Mouse (Mus musculus): ENCODE results near the gene Lingo1.

Gene Lingo1

GRCm38 (mm10) chr9:56605443-56605806, 190.8 kb downstream of the Lingo1 start:
- no peak for DNase-seq (ENCODE audit: low read depth, low spot score)

DNA sequence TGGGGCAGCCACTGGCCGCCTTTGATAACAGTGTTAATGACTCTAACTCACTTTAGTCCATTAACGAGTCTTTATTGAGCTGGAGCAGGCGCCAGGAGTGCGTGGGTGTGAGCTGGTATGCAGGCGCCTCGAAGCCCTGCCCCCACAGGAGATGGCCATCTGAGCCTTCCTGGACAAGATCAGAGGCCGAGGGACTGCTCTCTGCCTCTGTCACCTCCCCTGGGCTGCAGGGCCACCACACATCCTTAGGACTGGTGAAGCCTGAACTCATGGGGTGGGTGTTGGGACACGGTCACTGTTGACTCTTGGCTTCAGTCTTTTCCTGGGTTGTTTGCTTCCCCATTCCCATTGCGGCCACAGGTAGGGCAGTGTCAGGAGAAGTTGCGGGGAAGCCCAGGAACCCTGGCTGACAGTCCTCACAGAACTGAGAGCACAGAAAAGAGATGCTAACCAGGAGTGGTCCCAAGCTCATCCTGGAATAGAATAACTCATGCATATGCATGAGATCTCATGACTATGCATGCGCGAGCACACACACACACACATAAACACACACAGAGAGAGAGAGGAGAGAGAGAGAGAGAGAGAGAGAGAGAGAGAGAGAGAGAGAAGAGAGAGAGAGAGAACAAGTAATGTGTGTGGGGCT, 191.3 kb downstream of the Lingo1 start:
- DNase-seq (ENCODE audit: low read depth, low spot score) = no peak

DNA sequence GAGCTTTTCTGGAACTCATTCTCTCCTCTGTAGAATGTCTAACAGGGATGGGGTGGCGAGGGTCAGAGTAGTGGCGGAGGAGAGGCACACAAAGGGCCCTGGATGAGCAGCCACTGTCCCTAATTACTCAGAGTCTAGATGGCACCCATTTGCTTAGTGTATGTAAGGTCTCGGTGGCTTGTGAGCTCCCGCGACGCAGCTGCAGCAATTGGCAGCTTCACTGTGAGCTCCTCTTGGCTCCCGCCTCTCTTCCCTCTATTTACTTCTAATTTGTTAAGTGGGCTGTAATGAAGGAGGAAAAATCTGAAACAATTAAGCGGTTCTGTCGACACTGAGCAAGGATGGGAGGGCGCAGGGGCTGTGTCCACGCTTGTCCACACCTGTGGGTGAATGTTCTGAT, 195.6 kb downstream of the Lingo1 start:
- DNase-seq (ENCODE audit: low read depth, low spot score) = no peak

- no peak for DNase-seq (ENCODE audit: low read depth, low spot score)
Observed at GRCm38 (mm10) chr9:56592639-56593038, 203.6 kb downstream of the Lingo1 start.

DNA sequence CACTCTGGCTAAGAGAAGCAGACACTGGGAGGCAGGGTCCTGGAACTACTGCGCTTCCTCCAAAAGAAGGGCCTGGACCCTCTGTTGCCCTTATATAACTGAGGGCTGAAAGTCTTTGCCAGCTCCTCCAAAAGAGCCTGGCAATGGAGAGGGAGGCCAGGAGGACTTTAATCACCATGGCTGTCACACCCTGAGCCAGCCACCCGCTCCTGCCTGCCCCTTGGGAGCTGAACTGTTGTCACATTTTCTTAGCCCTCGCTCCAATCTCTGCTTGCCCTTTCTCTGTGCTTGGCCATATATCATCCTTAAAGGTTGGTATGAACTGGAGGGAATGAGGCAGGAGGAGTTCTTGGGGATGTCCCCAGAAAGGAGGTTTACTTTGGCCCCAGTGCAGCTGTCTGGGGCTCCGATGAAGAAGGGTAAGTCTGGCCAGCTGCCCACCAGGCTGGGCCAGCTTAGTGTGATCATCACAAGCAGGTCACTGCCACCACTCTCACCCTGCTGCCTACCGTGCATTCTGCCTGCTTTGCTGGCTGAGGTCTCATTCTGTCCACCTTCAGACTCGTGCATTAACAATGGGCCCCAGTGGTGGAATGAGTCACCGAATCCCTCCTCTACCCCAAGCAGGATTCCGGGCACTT, 204.9 kb downstream of the Lingo1 start:
- no peak for DNase-seq (ENCODE audit: low read depth, low spot score)

GRCm38 (mm10) chr9:56589762-56590161, 206.5 kb downstream of the Lingo1 start:
- DNase-seq (ENCODE audit: low read depth, low spot score) = no peak

DNA sequence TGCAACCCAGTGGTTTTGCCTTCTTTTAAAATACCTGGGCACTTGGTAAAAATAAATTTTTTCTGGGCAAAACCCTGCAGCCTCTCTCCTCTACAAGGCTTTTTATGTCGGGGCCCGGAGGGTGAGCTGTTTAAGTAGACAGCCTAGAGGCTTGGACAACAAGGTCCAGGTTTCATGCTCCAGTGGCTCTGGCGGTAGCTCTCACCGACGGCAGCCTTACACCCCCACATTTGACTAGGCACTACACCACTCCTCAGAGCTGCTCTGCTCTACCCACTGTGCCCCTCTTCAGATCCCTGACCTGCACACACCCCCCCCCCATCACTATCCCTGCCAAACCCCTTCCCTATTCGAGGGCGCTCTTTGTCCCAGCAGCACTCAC, 212.2 kb downstream of the Lingo1 start:
- DNase-seq (ENCODE audit: low read depth, low spot score) = no peak

GRCm38 (mm10) chr9:56583139-56584042, 212.9 kb downstream of the Lingo1 start:
- no peak for DNase-seq (ENCODE audit: low read depth, low spot score)

DNA sequence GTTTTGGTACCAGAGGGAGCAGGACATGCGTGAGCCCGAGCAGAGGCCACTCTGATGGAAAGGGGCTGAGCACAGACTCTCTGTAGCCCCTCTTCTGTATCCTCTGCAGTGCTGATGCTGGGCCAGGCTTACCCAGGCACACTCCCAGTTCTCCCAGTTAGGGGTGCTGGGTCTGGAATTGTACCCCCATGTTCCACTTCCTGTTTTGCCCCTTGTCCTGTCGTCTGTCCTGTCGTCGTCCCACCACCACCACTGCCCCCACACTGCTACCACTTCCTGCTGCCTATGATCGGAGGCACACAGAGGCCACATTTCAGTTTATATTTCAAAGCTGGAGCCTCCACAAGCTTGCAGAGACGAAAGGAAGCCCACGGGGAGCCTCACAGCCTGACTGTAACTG, 213.6 kb downstream of the Lingo1 start:
- no peak for DNase-seq (ENCODE audit: low read depth, low spot score)

DNA sequence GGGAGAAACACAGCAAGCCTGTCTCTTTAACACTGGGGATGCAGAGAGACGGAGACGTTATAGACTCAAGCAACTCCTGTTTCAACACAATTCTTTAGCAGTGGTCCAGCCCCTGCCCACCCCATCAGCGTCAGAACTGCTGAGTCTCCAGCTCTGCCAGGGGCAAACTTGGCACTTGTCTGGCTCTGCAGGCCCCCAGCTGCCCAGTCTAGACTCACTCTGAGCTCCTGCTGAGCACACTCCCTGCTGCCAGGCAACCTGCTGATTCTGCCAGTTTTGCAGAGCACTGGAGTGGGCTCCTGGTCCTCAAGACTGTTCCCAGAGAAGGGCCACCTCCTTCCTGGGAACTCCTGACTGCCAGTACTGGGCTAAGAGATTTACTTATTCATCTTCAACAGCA, 214.6 kb downstream of the Lingo1 start:
- DNase-seq (ENCODE audit: low read depth, low spot score) = no peak

DNA sequence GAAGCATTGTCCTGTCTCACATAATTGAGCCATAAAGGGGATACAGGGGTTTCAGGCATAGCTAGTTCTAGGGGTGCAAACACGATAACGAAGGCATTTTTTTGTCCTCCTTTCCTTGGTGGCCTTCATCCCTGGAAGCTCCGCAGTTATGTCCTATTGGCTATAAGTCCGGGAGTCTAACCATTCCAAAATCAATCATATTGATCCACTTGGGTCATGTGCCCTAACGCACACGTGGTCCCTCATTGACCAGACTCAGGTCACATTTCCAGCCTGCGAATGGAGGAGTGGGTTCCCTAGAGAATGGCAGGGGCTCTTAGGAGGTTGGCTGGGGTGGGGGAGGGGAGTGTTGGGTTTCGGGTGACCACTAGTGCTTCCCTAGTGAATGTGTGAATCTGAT, 215.3 kb downstream of the Lingo1 start:
- no peak for DNase-seq (ENCODE audit: low read depth, low spot score)

DNA sequence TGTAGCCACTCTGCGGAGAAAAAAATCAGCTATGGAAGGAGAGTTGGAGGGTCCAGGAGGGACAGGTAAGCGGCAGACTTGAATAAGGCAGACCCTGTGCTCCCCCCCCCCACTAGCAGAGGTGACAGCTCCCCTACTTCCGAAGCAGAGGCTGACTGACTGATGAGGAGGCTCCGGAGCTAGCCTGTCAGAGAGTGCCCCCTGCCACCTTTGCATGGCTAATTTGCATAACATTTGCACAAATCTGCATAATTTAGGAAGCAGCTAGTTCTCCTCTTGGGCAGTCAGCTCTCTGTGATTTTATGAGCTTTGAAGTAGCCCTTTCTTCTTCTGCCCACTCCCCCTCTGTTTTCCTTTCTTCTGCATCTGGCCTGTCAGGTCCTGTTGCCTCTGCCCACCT, 216.2 kb downstream of the Lingo1 start:
- DNase-seq (ENCODE audit: low read depth, low spot score) = no peak

DNA sequence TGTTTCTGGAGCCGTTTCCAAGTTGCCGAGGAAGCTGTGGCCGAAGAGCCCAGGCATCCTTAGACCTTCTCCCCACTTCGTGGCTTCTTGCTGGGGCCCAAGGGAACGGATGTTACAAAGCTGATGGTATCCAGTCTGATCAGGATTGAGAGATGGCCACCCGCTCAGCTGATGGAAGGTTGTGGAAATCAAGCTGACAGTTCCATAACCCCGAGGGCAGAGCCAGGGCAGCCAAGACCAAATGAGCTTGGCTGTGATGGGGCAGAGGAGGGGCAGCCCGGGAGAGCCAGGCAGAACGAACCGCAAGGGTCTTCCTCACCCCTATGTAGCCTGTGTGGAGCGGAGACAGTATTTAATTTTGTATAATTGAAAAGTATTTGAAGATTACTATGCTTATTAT, 218.9 kb downstream of the Lingo1 start:
- DNase-seq (ENCODE audit: low read depth, low spot score) = no peak

DNA sequence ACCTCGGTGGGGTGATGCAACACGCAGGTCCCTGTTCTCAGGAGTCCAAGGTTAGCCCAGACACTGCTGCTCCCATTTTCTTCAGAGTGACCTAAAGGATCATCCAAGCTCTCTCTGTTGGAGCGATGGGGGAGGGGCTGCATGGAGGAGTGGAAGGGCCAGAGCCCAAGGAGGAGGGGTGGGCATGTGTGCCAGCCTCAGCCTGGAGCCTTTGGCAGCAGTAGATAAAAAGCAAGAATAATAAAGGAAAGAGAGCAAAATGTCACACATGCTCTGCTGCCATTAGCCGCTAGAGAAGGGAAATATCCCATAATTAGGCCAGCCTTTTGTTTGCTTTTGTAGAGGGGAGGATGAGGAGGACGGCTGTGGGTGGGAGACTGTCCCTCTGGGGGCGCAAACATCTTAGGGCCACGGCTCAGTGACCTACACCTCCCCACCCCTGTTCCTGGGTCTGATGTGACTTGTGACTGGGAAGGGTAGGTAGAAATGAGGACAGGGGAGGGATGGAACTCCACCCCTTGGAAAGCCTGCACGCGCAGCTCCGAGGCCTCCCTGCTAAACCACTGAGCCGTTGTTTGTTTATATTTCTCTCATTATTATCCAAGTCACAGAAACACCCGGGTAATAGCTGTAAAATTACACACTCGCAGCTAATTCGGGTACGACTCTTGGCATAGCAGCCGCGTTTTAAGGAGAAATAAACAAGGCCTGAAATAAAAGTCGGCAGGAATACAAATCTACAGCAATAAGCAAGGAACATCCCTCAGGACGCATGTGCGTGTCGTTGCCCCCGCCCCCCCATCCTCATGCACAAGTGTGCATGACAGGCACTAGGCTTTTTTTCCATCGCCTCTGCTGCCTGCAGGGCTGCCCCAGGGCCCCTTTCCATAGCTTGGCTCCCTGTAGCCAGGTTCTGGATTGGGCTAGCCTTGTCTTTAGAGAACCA, 223.5 kb downstream of the Lingo1 start:
- DNase-seq (ENCODE audit: low read depth, low spot score) = peak; percentile 34

Measured in telencephalon, adult 2 months (tissue).